22 mouse cellular contexts compared by ENCODE assay signal in the genomic region with DNA sequence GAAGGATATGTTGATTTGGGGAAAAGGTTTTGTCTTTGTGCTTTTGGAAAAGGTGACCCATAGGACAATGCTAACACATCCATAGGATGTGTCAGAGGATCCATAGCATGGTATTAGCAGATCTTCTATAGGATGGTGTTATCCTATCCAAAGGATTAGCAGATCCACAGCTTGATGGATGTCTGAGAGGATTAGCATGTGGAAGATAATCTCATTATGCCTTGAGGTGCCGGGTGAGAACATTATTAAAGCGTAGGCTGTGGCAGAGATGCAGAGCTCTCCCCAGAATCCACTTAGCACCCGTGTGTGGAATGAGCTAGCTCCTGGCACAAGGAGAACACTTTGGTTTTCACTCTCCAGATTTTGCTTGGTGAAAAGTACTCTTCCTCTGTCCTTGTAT.
"Had no signal": no experiment of that assay in that cellular context is flagged by ENCODE, and none has a peak within 500 bp of the region (broad histone marks: within the 10 kb centered on the region; RNA-seq: fewer than 3 reads in every experiment).

No protein-coding gene starts in this region.

- H3K9ac ChIP-seq: limb, embryonic 12.5 days; limb, embryonic 15.5 days; liver, embryonic 14.5 days; liver, postnatal 0 days; lung, embryonic 14.5 days; stomach, embryonic 15.5 days had no signal

- H3K27me3 ChIP-seq: limb, embryonic 15.5 days; stomach, embryonic 15.5 days had no signal

- DNase-seq: kidney, adult 18-20 months; kidney, adult 9 months; kidney, postnatal 14 days; kidney, postnatal 4 days; left cerebral cortex, postnatal 4 days; liver, postnatal 0 days; lung, embryonic 14.5 days; right cerebral cortex, adult 18-20 months; right cerebral cortex, postnatal 25 days; spleen, adult 18-20 months; thymus, adult 18-20 months; thymus, postnatal 36 days had no signal

- H3K27ac ChIP-seq: limb, embryonic 12.5 days; limb, embryonic 15.5 days; liver, embryonic 14.5 days; midbrain, embryonic 10.5 days; stomach, embryonic 15.5 days had no signal

- H3K4me2 ChIP-seq: limb, embryonic 12.5 days; limb, embryonic 15.5 days; liver, embryonic 11.5 days; lung, embryonic 14.5 days; stomach, embryonic 15.5 days had no signal

- H3K36me3 ChIP-seq: limb, embryonic 12.5 days; limb, embryonic 15.5 days; midbrain, embryonic 10.5 days; stomach, embryonic 15.5 days had no signal

- H3K4me3 ChIP-seq: limb, embryonic 12.5 days; limb, embryonic 15.5 days; megakaryocyte, embryonic 14.5 days; midbrain, embryonic 10.5 days; stomach, embryonic 15.5 days had no signal

- H3K4me1 ChIP-seq: limb, embryonic 12.5 days; limb, embryonic 15.5 days; megakaryocyte, embryonic 14.5 days; stomach, embryonic 15.5 days had no signal

- H3K9me3 ChIP-seq: limb, embryonic 12.5 days; limb, embryonic 15.5 days; megakaryocyte, embryonic 14.5 days; midbrain, embryonic 10.5 days; stomach, embryonic 15.5 days had no signal

- ATAC-seq: intestine, embryonic 16.5 days; liver, postnatal 0 days; lung, postnatal 0 days; midbrain, embryonic 16.5 days had no signal
